Mouse (Mus musculus) megakaryocyte-erythroid progenitor cell, adult 5-6 weeks (primary cell): Measurements from ENCODE around the gene Tex52. TPM values are rescaled to one million over a fixed set of nuclear protein-coding genes. Genes with fewer than 3 reads are reported as not detected.
"Not testable (repeated sequence)": the region's sequence is repeated elsewhere in the genome, so short reads cannot be mapped to it uniquely, and the experiment has no call there.

Experiments
- ATAC-seq: replicated peaks from 2 replicates; pipeline ENCODE4 v1.8.0; 2016; ENCODE audit warnings: mild to moderate bottlenecking, inconsistent platforms; ENCODE audit not compliant: severe bottlenecking, poor library complexity, low FRiP score, low TSS enrichment
- total RNA-seq, 2 experiments: library from RNA; stranded (forward) in 1 of 2; stranded (reverse) in 1 of 2; fragments of 200-1000, 215-1000 nt in 1 of 2; fragments of >200 nt in 1 of 2; fragmentation: Nextera tagmentation in 1 of 2; gene quantifications; 2 replicates each; pipeline ENCODE4 v1.2.3; 2014 to 2017

The Tex52 gene
- total RNA-seq, 2 experiments from 2014 or later, result 0.87 to 1.3 TPM

GRCm38 (mm10) chr6:128376371-128377085 lies 1.3 kb downstream of the Tex52 start:
- no peak for ATAC-seq

GRCm38 (mm10) chr6:128379636-128380035 lies 4.4 kb downstream of the Tex52 start:
- ATAC-seq, result no peak

- not testable (repeated sequence) for ATAC-seq
Observed at GRCm38 (mm10) chr6:128380594-128381167, 5.4 kb downstream of the Tex52 start.

GRCm38 (mm10) chr6:128381254-128381653 lies 6.0 kb downstream of the Tex52 start:
- ATAC-seq, result no peak

- no peak for ATAC-seq
Observed at GRCm38 (mm10) chr6:128383752-128384151, 8.5 kb downstream of the Tex52 start.

GRCm38 (mm10) chr6:128385026-128385425 lies 9.8 kb downstream of the Tex52 start:
- ATAC-seq, result no peak

- ATAC-seq, result no peak
Observed at GRCm38 (mm10) chr6:128389185-128389584, 13.9 kb downstream of the Tex52 start.

GRCm38 (mm10) chr6:128390683-128391082 lies 15.4 kb downstream of the Tex52 start:
- no peak for ATAC-seq

- no peak for ATAC-seq
Observed at GRCm38 (mm10) chr6:128397574-128398261, 22.5 kb downstream of the Tex52 start.

GRCm38 (mm10) chr6:128398996-128399395 lies 23.7 kb downstream of the Tex52 start, which contains the start of gene Nrip2:
Gene Nrip2, plus strand, starts transcription at chr6:128399296.
- no peak for ATAC-seq

- no peak for ATAC-seq
Observed at GRCm38 (mm10) chr6:128399421-128400185, 24.3 kb downstream of the Tex52 start.

GRCm38 (mm10) chr6:128404708-128405107 lies 29.5 kb downstream of the Tex52 start:
- ATAC-seq, result peak; percentile 18; the same call in 1 of the 2 replicates

GRCm38 (mm10) chr6:128408544-128409125 lies 33.4 kb downstream of the Tex52 start:
- no peak for ATAC-seq

- ATAC-seq, result no peak
Observed at GRCm38 (mm10) chr6:128410305-128410704, 35.0 kb downstream of the Tex52 start.

- peak; percentile 81 for ATAC-seq
Observed at GRCm38 (mm10) chr6:128411115-128411514, 35.9 kb downstream of the Tex52 start.

- ATAC-seq, result no peak
Observed at GRCm38 (mm10) chr6:128416169-128416568, 40.9 kb downstream of the Tex52 start.

- ATAC-seq, result no peak
Observed at GRCm38 (mm10) chr6:128418076-128418475, 42.8 kb downstream of the Tex52 start.

GRCm38 (mm10) chr6:128421036-128421435 lies 45.8 kb downstream of the Tex52 start:
- no peak for ATAC-seq

GRCm38 (mm10) chr6:128421480-128421879 lies 46.2 kb downstream of the Tex52 start:
- no peak for ATAC-seq
